Mouse (Mus musculus): ENCODE results near the gene Elmo3. TPM values are rescaled to one million over a fixed set of nuclear protein-coding genes. Genes with fewer than 3 reads are reported as not detected.
"Not testable (repeated sequence)": the region's sequence is repeated elsewhere in the genome, so short reads cannot be mapped to it uniquely, and the experiment has no call there.

The Elmo3 gene
- total and polyA plus RNA-seq, 2 experiments from 2014 or later = 1.4 to 1.9 TPM

GRCm38 (mm10) chr8:105291802-105292201 lies 13.6 kb upstream of the Elmo3 start:
- not testable (repeated sequence) for H3K4me3 ChIP-seq (ENCODE audit: low read depth, low read length); H3K4me2 ChIP-seq (ENCODE audit: low read depth, low read length); H3K36me3 ChIP-seq (replicated peaks; ENCODE audit: control insufficient read depth, insufficient read depth, low read length); H3K27me3 ChIP-seq (ENCODE audit: control insufficient read depth, insufficient read depth, low read length); H3K9ac ChIP-seq (replicated peaks; ENCODE audit: low read depth, low read length); H3K27ac ChIP-seq (ENCODE audit: low read depth); ATAC-seq (ENCODE audit: insufficient read depth, low read depth); H3K9me3 ChIP-seq (replicated peaks; ENCODE audit: control insufficient read depth, low read length); DNase-seq (ENCODE audit: low spot score)
- 46% methylated on average over 3 of the region's 3 CpGs for WGBS
- H3K4me1 ChIP-seq (ENCODE audit: control insufficient read depth, insufficient read depth) = peaks cover 21% of the 10 kb centered on the region
- TF ChIP-seq CTCF (IDR thresholded peaks at IDR 0.05; ENCODE audit: low read depth) = peak; percentile 14; the same call in 1 of the 2 replicates

DNA sequence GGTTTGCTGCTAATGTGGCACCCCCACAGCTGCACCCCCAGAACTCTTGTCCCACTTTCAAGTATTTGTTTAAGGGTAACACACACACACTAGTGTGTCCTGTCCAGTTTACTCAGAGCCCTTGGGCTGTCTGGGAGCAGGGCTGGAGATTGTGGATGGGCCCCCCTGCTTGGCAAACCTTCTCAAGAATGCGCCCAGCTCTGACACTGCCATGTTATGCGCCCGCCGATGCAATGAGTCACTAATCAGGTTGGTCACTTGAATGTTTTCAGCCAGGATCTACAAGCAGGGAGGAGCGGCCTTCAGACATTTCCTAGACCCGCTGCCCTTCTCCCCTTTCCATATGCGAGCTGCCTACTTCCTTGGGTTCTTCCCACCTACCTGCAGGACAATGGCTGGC lies 12.9 kb upstream of the Elmo3 start:
- H3K9me3 ChIP-seq (replicated peaks; ENCODE audit: control insufficient read depth, low read length) = no peaks in the 10 kb centered on the region
- H3K27me3 ChIP-seq (ENCODE audit: control insufficient read depth, insufficient read depth, low read length) = 0 out of 2 replicates have a peak, but pooled peaks cover 4% of the 10 kb centered on the region
- 68% methylated on average over 7 of the region's 7 CpGs for WGBS
- H3K9ac ChIP-seq (replicated peaks; ENCODE audit: low read depth, low read length) = no peak overlapping the region
- no peak overlapping the region for H3K4me3 ChIP-seq (ENCODE audit: low read depth, low read length)
- no peaks in the 10 kb centered on the region for H3K36me3 ChIP-seq (replicated peaks; ENCODE audit: control insufficient read depth, insufficient read depth, low read length)
- DNase-seq (ENCODE audit: low spot score) (no peak), ATAC-seq (ENCODE audit: insufficient read depth, low read depth) (no peak)
- TF ChIP-seq CTCF (IDR thresholded peaks at IDR 0.05; ENCODE audit: low read depth) (no peak), EP300 (IDR thresholded peaks at IDR 0.05; ENCODE audit: low read depth) (no peak)
- no peak overlapping the region for H3K4me2 ChIP-seq (ENCODE audit: low read depth, low read length)
- no peak overlapping the region for H3K27ac ChIP-seq (ENCODE audit: low read depth)
- H3K4me1 ChIP-seq (ENCODE audit: control insufficient read depth, insufficient read depth) = peaks cover 26% of the 10 kb centered on the region

DNA sequence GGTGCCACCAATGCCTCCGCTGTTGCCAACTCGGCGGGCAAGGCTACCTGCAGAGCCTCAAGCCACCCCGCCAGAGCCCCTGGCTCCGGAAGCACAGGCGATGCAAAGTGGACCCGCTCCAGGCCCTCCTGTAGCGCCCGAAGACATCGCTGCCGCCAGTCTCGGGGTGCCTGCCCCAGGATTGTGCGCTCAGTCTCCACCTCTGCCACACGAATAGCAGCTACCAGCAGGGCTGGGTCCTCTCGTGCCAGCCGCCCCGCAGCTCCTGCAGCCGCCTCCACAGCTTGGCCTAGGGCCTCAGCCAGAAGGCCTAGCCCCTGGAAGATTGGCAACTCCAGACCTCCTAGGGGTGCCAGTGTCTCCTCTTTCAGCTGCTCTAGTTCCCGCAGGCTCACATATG lies 12.0 kb upstream of the Elmo3 start:
- Histone ChIP-seq H3K27me3 (ENCODE audit: control insufficient read depth, insufficient read depth, low read length) (0 out of 2 replicates have a peak, but pooled peaks cover 4% of the 10 kb centered on the region), H3K9ac (replicated peaks; ENCODE audit: low read depth, low read length) (no peak overlapping the region), H3K4me2 (ENCODE audit: low read depth, low read length) (no peak overlapping the region), H3K9me3 (replicated peaks; ENCODE audit: control insufficient read depth, low read length) (no peaks in the 10 kb centered on the region), H3K27ac (ENCODE audit: low read depth) (no peak overlapping the region), H3K36me3 (replicated peaks; ENCODE audit: control insufficient read depth, insufficient read depth, low read length) (no peaks in the 10 kb centered on the region), H3K4me1 (ENCODE audit: control insufficient read depth, insufficient read depth) (peaks cover 29% of the 10 kb centered on the region), H3K4me3 (ENCODE audit: low read depth, low read length) (no peak overlapping the region)
- DNase-seq (ENCODE audit: low spot score) (no peak), ATAC-seq (ENCODE audit: insufficient read depth, low read depth) (no peak)
- TF ChIP-seq EP300 (IDR thresholded peaks at IDR 0.05; ENCODE audit: low read depth) (no peak), CTCF (IDR thresholded peaks at IDR 0.05; ENCODE audit: low read depth) (no peak)
- 61% methylated on average over 19 of the region's 19 CpGs for WGBS

DNA sequence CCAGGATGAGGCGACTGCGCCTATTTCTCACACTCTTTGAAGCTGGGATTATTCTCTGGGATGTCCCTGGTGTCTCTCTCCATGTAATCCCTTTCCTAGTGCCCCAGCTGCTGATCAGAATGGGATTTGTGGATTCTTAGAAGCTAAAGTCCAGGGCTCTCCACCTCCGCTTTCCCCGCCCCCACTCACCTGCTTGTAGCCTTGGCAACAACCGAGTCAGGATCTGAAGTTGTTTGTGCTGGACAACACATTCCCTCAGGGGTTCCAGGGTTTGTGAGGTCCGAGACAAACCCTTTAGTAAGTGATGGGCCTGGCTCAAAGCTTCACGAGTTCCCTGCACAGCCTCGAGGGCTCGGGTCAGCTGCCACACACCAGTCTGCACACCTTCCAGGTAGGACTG lies 10.6 kb upstream of the Elmo3 start:
- TF ChIP-seq EP300 (IDR thresholded peaks at IDR 0.05; ENCODE audit: low read depth) (no peak), CTCF (IDR thresholded peaks at IDR 0.05; ENCODE audit: low read depth) (no peak)
- H3K4me2 ChIP-seq (ENCODE audit: low read depth, low read length) = peak overlapping the region; percentile 53

DNA sequence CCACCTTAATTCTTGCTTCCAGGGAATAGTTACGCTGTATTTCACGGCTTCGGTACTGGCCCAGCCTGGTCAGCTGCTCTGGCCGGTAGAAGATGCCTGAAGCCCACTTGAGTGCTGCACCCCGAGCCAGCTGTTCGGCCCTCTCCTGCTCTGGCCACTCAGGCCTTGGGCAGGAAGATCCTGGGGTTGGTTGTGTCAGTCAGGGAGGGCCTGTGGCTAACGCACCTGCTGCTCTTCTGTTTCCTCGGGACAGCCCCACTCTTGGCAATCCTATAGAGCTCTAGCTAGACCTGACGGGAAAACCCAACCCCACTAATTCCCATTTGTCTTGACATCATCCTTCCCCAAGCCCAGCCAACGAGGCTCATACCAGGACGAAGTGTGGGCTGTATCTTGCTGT lies 10.1 kb upstream of the Elmo3 start:
- Histone ChIP-seq H3K4me1 (ENCODE audit: control insufficient read depth, insufficient read depth) (peaks cover 26% of the 10 kb centered on the region), H3K27ac (ENCODE audit: low read depth) (peak overlapping the region; percentile 72), H3K27me3 (ENCODE audit: control insufficient read depth, insufficient read depth, low read length) (0 out of 2 replicates have a peak, but pooled peaks cover 4% of the 10 kb centered on the region), H3K36me3 (replicated peaks; ENCODE audit: control insufficient read depth, insufficient read depth, low read length) (peaks cover 12% of the 10 kb centered on the region), H3K4me2 (ENCODE audit: low read depth, low read length) (peak overlapping the region; percentile 53), H3K9ac (replicated peaks; ENCODE audit: low read depth, low read length) (peak overlapping the region; percentile 36; the same call in 1 of the 2 replicates), H3K4me3 (ENCODE audit: low read depth, low read length) (peak overlapping the region; percentile 29), H3K9me3 (replicated peaks; ENCODE audit: control insufficient read depth, low read length) (no peaks in the 10 kb centered on the region)
- no peak for TF ChIP-seq EP300 (IDR thresholded peaks at IDR 0.05; ENCODE audit: low read depth)
- no peak for TF ChIP-seq CTCF (IDR thresholded peaks at IDR 0.05; ENCODE audit: low read depth)
- ATAC-seq (ENCODE audit: insufficient read depth, low read depth) (no peak), DNase-seq (ENCODE audit: low spot score) (no peak)
- 56% methylated on average over 11 of the region's 11 CpGs for WGBS

More for the DNA sequence above, 10.6 kb upstream of the Elmo3 start:
- Histone ChIP-seq H3K36me3 (replicated peaks; ENCODE audit: control insufficient read depth, insufficient read depth, low read length) (peaks cover 7% of the 10 kb centered on the region), H3K9me3 (replicated peaks; ENCODE audit: control insufficient read depth, low read length) (no peaks in the 10 kb centered on the region), H3K27ac (ENCODE audit: low read depth) (0 out of 2 replicates have a peak overlapping the region, but pooled peaks have one; percentile 72), H3K4me1 (ENCODE audit: control insufficient read depth, insufficient read depth) (peaks cover 31% of the 10 kb centered on the region), H3K4me3 (ENCODE audit: low read depth, low read length) (peak overlapping the region; percentile 29), H3K27me3 (ENCODE audit: control insufficient read depth, insufficient read depth, low read length) (0 out of 2 replicates have a peak, but pooled peaks cover 4% of the 10 kb centered on the region), H3K9ac (replicated peaks; ENCODE audit: low read depth, low read length) (no peak overlapping the region)
- ATAC-seq (ENCODE audit: insufficient read depth, low read depth) (no peak), DNase-seq (ENCODE audit: low spot score) (no peak)
- WGBS = 57% methylated on average over 9 of the region's 9 CpGs
